Mouse (Mus musculus) lung, postnatal 0 days (tissue): ENCODE measurements around the gene Kpna2.

Source experiments
- CTCF ChIP-seq: IDR thresholded peaks from 2 replicates; pipeline ENCODE4 v1.5.1; 2016; ENCODE audit warnings: antibody characterized with exemption, mild to moderate bottlenecking
- EP300 ChIP-seq: IDR thresholded peaks from 2 replicates; pipeline ENCODE4 v1.6.1; 2016; ENCODE audit warnings: antibody characterized with exemption, mild to moderate bottlenecking, control low read depth

GRCm38 (mm10) chr11:106987384-106987783 is 12.0 kb downstream of the Kpna2 start:
- TF ChIP-seq CTCF = no peak
- TF ChIP-seq EP300 = no peak
